ENCODE assay signal across 8 mouse cellular contexts in the genomic region with DNA sequence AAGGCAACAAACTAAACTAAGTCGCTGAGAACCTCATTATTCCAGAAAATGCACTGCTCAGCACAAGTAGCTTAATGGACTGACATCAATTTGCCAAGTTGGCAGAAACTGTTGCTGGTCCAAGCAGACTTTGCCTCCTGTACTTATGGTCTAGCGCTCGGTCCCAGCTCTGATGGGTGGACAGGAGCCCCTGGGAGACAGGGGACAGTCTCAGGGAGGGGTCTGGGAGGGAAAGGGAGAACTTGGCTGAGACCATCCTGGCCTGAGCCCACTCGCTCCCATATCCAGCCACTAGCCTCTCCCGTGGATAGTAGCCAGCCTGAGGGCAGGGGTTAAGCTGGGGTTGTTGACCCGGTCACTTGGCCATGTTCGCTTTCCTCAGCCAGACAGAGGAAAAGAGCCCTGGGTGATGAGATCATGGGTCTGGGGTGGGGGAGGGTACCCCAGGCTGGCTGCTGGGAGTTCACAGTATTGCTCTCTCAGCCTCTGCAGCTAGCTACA. TPM values are rescaled to one million over a fixed set of nuclear protein-coding genes. Genes with fewer than 3 reads are reported as not detected.
DNase-seq lines count a peak whose midpoint lies in the region; ATAC-seq lines count a peak whose summit lies in the region.

No protein-coding gene starts in this region.

- H3K4me2 ChIP-seq in intestine, embryonic 16.5 days (ENCODE audit: low read depth, low read length), result peak overlapping the region; percentile 84
- H3K4me2 ChIP-seq in liver, embryonic 16.5 days (ENCODE audit: low read depth, low read length), result peak overlapping the region; percentile 53
- H3K4me2 ChIP-seq in neural tube, embryonic 15.5 days, result peak overlapping the region; percentile 87

- peak overlapping the region; percentile 87 for H3K9ac ChIP-seq in intestine, embryonic 16.5 days (ENCODE audit: low read depth, low read length)
- H3K9ac ChIP-seq in liver, embryonic 16.5 days (ENCODE audit: low read depth, low read length), result peak overlapping the region; percentile 32; the same call in 1 of the 2 replicates
- 0 out of 2 replicates have a peak overlapping the region, but pooled peaks have one; percentile 17 for H3K9ac ChIP-seq in neural tube, embryonic 15.5 days (replicated peaks)

- peak; percentile 26 to 27 for DNase-seq in spleen, adult 18-20 months
- no peak for DNase-seq in spleen, postnatal 10 days (ENCODE audit: low spot score in 2 of 2)
- DNase-seq in gastrocnemius, postnatal 4 days (ENCODE audit: low spot score in 2 of 2), result peak; percentile 30 to 53
- no peak for DNase-seq in left cerebral cortex, adult 8-10 months (ENCODE audit: low spot score in 2 of 2)
- no peak for DNase-seq in testis, postnatal 10 days (ENCODE audit: low spot score)

- no peak for ATAC-seq in intestine, embryonic 16.5 days
- ATAC-seq in liver, embryonic 16.5 days (ENCODE audit: low read depth), result peak; percentile 4; the same call in 1 of the 2 replicates
- ATAC-seq in neural tube, embryonic 15.5 days (ENCODE audit: low FRiP score), result no peak

- H3K9me3 ChIP-seq in intestine, embryonic 16.5 days (ENCODE audit: control insufficient read depth, low read length), result no peaks in the 10 kb centered on the region
- no peaks in the 10 kb centered on the region for H3K9me3 ChIP-seq in liver, embryonic 16.5 days (replicated peaks; ENCODE audit: control insufficient read depth, low read length)
- H3K9me3 ChIP-seq in neural tube, embryonic 15.5 days (replicated peaks), result no peaks in the 10 kb centered on the region

- H3K36me3 ChIP-seq in intestine, embryonic 16.5 days (ENCODE audit: control insufficient read depth, insufficient read depth, low read length), result no peaks in the 10 kb centered on the region
- H3K36me3 ChIP-seq in liver, embryonic 16.5 days (ENCODE audit: control insufficient read depth, insufficient read depth), result no peaks in the 10 kb centered on the region
- no peaks in the 10 kb centered on the region for H3K36me3 ChIP-seq in neural tube, embryonic 15.5 days

- peak overlapping the region; percentile 31 for H3K4me3 ChIP-seq in intestine, embryonic 16.5 days (ENCODE audit: low read length)
- no peak overlapping the region for H3K4me3 ChIP-seq in liver, embryonic 16.5 days (ENCODE audit: low read depth, low read length)
- H3K4me3 ChIP-seq in neural tube, embryonic 15.5 days (replicated peaks), result no peak overlapping the region

- WGBS in intestine, embryonic 16.5 days, result 11% methylated on average over 7 of the region's 7 CpGs
- 60% methylated on average over 7 of the region's 7 CpGs for WGBS in liver, embryonic 16.5 days (ENCODE audit: insufficient replicate concordance)
- WGBS in neural tube, embryonic 15.5 days, result 28% methylated on average over 7 of the region's 7 CpGs

- peak overlapping the region; percentile 100 for H3K27ac ChIP-seq in intestine, embryonic 16.5 days (ENCODE audit: low read length)
- H3K27ac ChIP-seq in liver, embryonic 16.5 days (ENCODE audit: low read length), result peak overlapping the region; percentile 90
- H3K27ac ChIP-seq in neural tube, embryonic 15.5 days (replicated peaks), result peak overlapping the region; percentile 72

- no peaks in the 10 kb centered on the region for H3K27me3 ChIP-seq in intestine, embryonic 16.5 days (replicated peaks; ENCODE audit: control insufficient read depth, insufficient read depth, low read length)
- H3K27me3 ChIP-seq in liver, embryonic 16.5 days (ENCODE audit: control insufficient read depth, insufficient read depth, low read depth, low read length), result no peaks in the 10 kb centered on the region
- H3K27me3 ChIP-seq in neural tube, embryonic 15.5 days (replicated peaks), result 0 out of 2 replicates have a peak, but pooled peaks cover 3% of the 10 kb centered on the region

- peaks cover 81% of the 10 kb centered on the region for H3K4me1 ChIP-seq in intestine, embryonic 16.5 days (ENCODE audit: control insufficient read depth, insufficient read depth, low read length)
- peaks cover 62% of the 10 kb centered on the region for H3K4me1 ChIP-seq in liver, embryonic 16.5 days (ENCODE audit: control insufficient read depth, low read depth, low read length)
- H3K4me1 ChIP-seq in neural tube, embryonic 15.5 days, result peaks cover 58% of the 10 kb centered on the region

RNA-seq across cellular contexts. Expression of a gene that starts 3.4 kb away (rescaled TPM):
- total RNA-seq in gastrocnemius, postnatal 4 days (2021), result 1 to 10 TPM; 7.2 to 8.6 TPM
- 8.9 and 11.7 TPM in 2 replicates for polyA plus RNA-seq in intestine, embryonic 16.5 days (2015; fragmentation: Nextera tagmentation; extraction: Ambion mirVana)
- 3.6 and 4.1 TPM in 2 replicates for polyA plus RNA-seq in liver, embryonic 16.5 days (2015; fragmentation: Nextera tagmentation; extraction: Ambion mirVana)
- 4.9 and 5.3 TPM in 2 replicates for polyA plus RNA-seq in neural tube, embryonic 15.5 days (2015; fragmentation: Nextera tagmentation; extraction: Ambion mirVana)
- total RNA-seq in left cerebral cortex, adult 8-10 months (2022), result 10 to 100 TPM; 18.4 to 36.8 (median 25.1) TPM

RNA-seq across cellular contexts. Expression of a gene that starts 38.7 kb away (rescaled TPM):
- total RNA-seq in gastrocnemius, postnatal 4 days (2021), result 1 to 10 TPM; 4.4 to 4.5 TPM
- 6.2 and 6.7 TPM in 2 replicates for polyA plus RNA-seq in intestine, embryonic 16.5 days (2015; fragmentation: Nextera tagmentation; extraction: Ambion mirVana)
- polyA plus RNA-seq in liver, embryonic 16.5 days (2015; fragmentation: Nextera tagmentation; extraction: Ambion mirVana), result 1.5 and 2.0 TPM in 2 replicates
- polyA plus RNA-seq in neural tube, embryonic 15.5 days (2015; fragmentation: Nextera tagmentation; extraction: Ambion mirVana), result 10.0 and 10.3 TPM in 2 replicates
- total RNA-seq in left cerebral cortex, adult 8-10 months (2022), result 10 to 100 TPM; 12.5 to 15.3 (median 13.9) TPM

RNA-seq across cellular contexts. Expression of a gene that starts 41.9 kb away (rescaled TPM):
- total RNA-seq in gastrocnemius, postnatal 4 days (2021), result 10 to 100 TPM; 31.2 to 37.4 TPM
- 98.7 and 105 TPM in 2 replicates for polyA plus RNA-seq in intestine, embryonic 16.5 days (2015; fragmentation: Nextera tagmentation; extraction: Ambion mirVana)
- 18.6 and 19.7 TPM in 2 replicates for polyA plus RNA-seq in liver, embryonic 16.5 days (2015; fragmentation: Nextera tagmentation; extraction: Ambion mirVana)
- 114 and 172 TPM in 2 replicates for polyA plus RNA-seq in neural tube, embryonic 15.5 days (2015; fragmentation: Nextera tagmentation; extraction: Ambion mirVana)
- 10 to 100 TPM; 17.5 to 22.3 (median 21.8) TPM for total RNA-seq in left cerebral cortex, adult 8-10 months (2022)

RNA-seq across cellular contexts. Expression of a gene that starts 57.1 kb away (rescaled TPM):
- 10 to 100 TPM; 65.7 to 71.3 TPM for total RNA-seq in gastrocnemius, postnatal 4 days (2021)
- 102 and 112 TPM in 2 replicates for polyA plus RNA-seq in intestine, embryonic 16.5 days (2015; fragmentation: Nextera tagmentation; extraction: Ambion mirVana)
- 57.6 and 63.2 TPM in 2 replicates for polyA plus RNA-seq in liver, embryonic 16.5 days (2015; fragmentation: Nextera tagmentation; extraction: Ambion mirVana)
- 144 and 149 TPM in 2 replicates for polyA plus RNA-seq in neural tube, embryonic 15.5 days (2015; fragmentation: Nextera tagmentation; extraction: Ambion mirVana)
- 10 to 100 TPM; 48.1 to 54.9 (median 52.2) TPM for total RNA-seq in left cerebral cortex, adult 8-10 months (2022)

Comparison
In these comparisons a context has a peak if more than half of its experiments do, and no peak if none do; other contexts are left out.
1. DNase-seq: peak in spleen, adult 18-20 months (2 of 2) and gastrocnemius, postnatal 4 days (2 of 2); none in spleen, postnatal 10 days (0 of 2), left cerebral cortex, adult 8-10 months (0 of 2) and testis, postnatal 10 days (single experiment).
2. H3K9ac ChIP-seq: peak in every context shown above with its lines; median percentile 87 in intestine, embryonic 16.5 days; 32 in liver, embryonic 16.5 days; 17 in neural tube, embryonic 15.5 days.
3. Peak in every context shown above with its lines, with median percentiles within 50 percentile points of each other: H3K27ac ChIP-seq and H3K4me2 ChIP-seq.